Mouse (Mus musculus): ENCODE results near the gene Oxgr1. TPM values are rescaled to one million over a fixed set of nuclear protein-coding genes. Genes with fewer than 3 reads are reported as not detected.
"Not testable (repeated sequence)": the region's sequence is repeated elsewhere in the genome, so short reads cannot be mapped to it uniquely, and the experiment has no call there.

The Oxgr1 gene
- polyA plus RNA-seq, 1 experiment from 2014 or later, result not detected

DNA sequence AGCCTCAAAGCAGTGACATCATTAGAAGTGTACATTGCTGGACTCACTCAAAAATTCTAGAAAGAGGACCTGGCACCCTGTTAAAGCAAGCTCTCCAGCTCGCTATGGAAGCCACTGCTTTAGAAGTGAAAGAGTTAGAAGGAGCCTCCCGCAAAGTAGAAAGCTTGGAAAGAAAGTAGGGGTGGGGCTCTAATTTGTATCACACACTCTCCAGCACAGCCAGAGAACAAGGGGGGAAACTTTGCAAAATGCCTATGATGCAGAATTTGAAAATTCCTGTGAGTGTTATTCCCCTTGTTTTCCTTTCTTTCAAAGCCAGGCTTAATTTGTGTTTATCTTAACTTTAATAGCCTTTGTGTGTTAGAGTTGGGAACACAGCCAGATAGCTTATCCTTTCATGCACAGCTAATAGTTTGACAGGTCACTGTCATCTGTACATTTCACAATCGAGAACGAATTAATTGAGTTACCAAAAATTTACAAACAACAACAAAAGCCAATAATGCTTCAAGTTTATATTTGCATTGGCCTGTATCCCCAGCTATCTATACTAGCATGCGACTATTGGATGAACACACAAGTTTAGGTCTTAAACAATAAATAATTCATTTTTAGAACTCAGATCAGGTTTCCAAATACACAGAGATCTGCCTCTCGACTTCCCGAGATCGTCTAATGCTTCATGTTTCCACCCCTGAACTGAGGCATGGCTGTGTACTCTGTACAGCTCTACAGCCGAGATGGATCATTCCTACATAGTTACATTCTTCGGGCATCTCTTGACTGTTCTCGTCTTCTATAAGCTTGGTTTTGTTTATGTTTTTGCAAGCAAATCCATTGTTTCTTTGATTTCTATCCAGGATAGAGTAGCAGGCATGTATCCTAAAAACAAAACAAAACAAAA lies 32.0 kb downstream of the Oxgr1 start:
- H3K4me1 ChIP-seq (replicated peaks), result no peaks in the 10 kb centered on the region
- no peaks in the 10 kb centered on the region for H3K27me3 ChIP-seq
- H3K27ac ChIP-seq (replicated peaks), result no peak overlapping the region
- H3K9me3 ChIP-seq (replicated peaks), result no peaks in the 10 kb centered on the region
- no peak for ATAC-seq (ENCODE audit: insufficient read depth)
- 55% methylated on average over 11 of the region's 11 CpGs for WGBS (ENCODE audit: insufficient replicate concordance)
- no peak overlapping the region for H3K4me2 ChIP-seq
- no peaks in the 10 kb centered on the region for H3K36me3 ChIP-seq (replicated peaks)
- no peak overlapping the region for H3K9ac ChIP-seq
- no peak overlapping the region for H3K4me3 ChIP-seq (replicated peaks)

DNA sequence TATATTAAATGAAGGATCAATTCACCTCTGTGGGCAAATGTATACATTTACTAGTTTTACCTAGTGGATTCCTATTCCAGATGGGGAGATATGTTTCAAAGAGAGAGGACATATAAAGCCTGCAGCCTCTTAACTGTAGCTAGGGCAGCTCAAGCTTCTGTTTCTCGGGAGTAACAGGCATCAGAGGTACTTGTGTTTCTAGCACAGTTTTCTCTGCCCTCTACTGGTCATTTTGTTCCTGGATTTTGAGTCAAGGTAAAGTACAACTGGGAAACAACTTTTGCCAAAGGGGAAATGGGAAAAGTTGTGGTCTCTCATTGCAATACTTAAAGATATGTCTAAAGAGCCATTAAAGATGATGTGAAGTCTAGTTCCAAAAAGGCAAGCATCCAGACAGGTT lies 37.1 kb downstream of the Oxgr1 start:
- Histone ChIP-seq H3K4me2 (no peak overlapping the region), H3K4me3 (replicated peaks) (no peak overlapping the region), H3K4me1 (replicated peaks) (no peaks in the 10 kb centered on the region), H3K27me3 (no peaks in the 10 kb centered on the region), H3K27ac (replicated peaks) (no peak overlapping the region), H3K9me3 (replicated peaks) (no peaks in the 10 kb centered on the region), H3K9ac (no peak overlapping the region), H3K36me3 (replicated peaks) (no peaks in the 10 kb centered on the region)
- 21% methylated on average over 1 of the region's 1 CpGs for WGBS (ENCODE audit: insufficient replicate concordance)
- no peak for ATAC-seq (ENCODE audit: insufficient read depth)

DNA sequence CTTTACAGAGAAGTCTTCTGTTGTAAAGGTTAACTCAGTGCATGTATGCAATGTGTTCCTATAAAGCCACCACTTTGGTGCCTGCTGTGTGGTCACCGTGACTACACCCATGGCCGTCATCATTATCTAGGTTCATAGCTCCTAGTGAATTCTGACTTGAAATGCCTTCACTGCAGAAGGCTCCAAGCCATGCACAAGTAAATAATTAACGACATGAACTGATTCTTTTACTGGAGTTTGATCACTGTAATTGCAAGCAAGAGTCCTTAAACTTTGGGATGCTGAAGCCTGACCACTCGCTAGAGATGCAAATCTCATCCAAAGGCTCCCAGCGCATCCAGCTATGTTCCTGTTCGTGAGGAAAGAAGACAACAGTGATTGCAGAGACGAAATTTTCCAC lies 38.6 kb downstream of the Oxgr1 start:
- Histone ChIP-seq H3K9me3 (replicated peaks) (no peaks in the 10 kb centered on the region), H3K27ac (replicated peaks) (no peak overlapping the region), H3K4me2 (no peak overlapping the region), H3K4me1 (replicated peaks) (no peaks in the 10 kb centered on the region), H3K9ac (no peak overlapping the region), H3K27me3 (no peaks in the 10 kb centered on the region), H3K36me3 (replicated peaks) (no peaks in the 10 kb centered on the region), H3K4me3 (replicated peaks) (no peak overlapping the region)
- WGBS (ENCODE audit: insufficient replicate concordance), result 61% methylated on average over 7 of the region's 7 CpGs
- ATAC-seq (ENCODE audit: insufficient read depth), result no peak

DNA sequence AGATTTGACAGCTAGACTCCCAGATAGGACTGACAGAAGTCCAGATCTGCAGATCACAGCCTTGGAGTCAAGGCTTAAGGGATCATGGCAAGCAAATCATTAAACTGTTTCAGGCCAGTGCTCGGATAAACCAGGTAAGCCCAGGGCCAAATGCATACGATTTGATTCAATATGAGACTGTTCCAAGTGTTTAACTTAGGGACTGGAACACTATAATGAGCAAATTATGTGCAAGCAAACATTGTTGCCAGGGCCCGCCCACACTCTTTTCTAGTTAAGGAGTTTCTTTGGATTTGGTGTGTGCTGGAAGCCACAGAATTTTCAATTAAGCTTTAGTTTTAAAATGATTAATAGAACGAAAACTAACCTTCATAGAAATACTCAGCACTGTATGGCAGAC lies 39.6 kb downstream of the Oxgr1 start:
- H3K4me1 ChIP-seq (replicated peaks), result no peaks in the 10 kb centered on the region
- H3K9ac ChIP-seq, result no peak overlapping the region
- ATAC-seq (ENCODE audit: insufficient read depth), result no peak
- no peaks in the 10 kb centered on the region for H3K36me3 ChIP-seq (replicated peaks)
- no peak overlapping the region for H3K27ac ChIP-seq (replicated peaks)
- H3K27me3 ChIP-seq, result no peaks in the 10 kb centered on the region
- H3K4me3 ChIP-seq (replicated peaks), result no peak overlapping the region
- 56% methylated on average over 4 of the region's 4 CpGs for WGBS (ENCODE audit: insufficient replicate concordance)
- no peaks in the 10 kb centered on the region for H3K9me3 ChIP-seq (replicated peaks)
- H3K4me2 ChIP-seq, result no peak overlapping the region

DNA sequence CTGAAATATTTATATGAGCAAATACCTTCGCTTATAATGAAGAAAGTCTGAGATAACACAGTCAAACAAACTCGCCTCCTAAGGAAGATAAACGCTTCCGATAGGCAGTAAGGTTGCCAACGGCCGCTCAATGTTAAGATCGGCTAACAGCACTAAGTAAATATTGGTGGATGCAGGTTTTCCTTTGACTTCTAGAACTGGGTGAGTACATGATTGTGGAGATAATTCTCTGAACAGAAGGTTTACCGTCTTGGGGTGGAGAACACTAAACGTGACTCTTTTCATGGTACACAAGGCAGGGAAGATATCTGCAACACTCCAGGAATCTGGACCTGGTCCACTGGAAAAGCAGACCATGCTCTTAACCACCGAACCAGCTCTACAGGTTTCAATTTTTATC lies 52.6 kb downstream of the Oxgr1 start:
- H3K4me2 ChIP-seq, result no peak overlapping the region
- 57% methylated on average over 10 of the region's 10 CpGs for WGBS (ENCODE audit: insufficient replicate concordance)
- H3K4me3 ChIP-seq (replicated peaks), result no peak overlapping the region
- no peak overlapping the region for H3K9ac ChIP-seq
- no peak overlapping the region for H3K27ac ChIP-seq (replicated peaks)
- no peaks in the 10 kb centered on the region for H3K36me3 ChIP-seq (replicated peaks)
- ATAC-seq (ENCODE audit: insufficient read depth), result no peak
- H3K4me1 ChIP-seq (replicated peaks), result no peaks in the 10 kb centered on the region
- no peaks in the 10 kb centered on the region for H3K9me3 ChIP-seq (replicated peaks)
- no peaks in the 10 kb centered on the region for H3K27me3 ChIP-seq

DNA sequence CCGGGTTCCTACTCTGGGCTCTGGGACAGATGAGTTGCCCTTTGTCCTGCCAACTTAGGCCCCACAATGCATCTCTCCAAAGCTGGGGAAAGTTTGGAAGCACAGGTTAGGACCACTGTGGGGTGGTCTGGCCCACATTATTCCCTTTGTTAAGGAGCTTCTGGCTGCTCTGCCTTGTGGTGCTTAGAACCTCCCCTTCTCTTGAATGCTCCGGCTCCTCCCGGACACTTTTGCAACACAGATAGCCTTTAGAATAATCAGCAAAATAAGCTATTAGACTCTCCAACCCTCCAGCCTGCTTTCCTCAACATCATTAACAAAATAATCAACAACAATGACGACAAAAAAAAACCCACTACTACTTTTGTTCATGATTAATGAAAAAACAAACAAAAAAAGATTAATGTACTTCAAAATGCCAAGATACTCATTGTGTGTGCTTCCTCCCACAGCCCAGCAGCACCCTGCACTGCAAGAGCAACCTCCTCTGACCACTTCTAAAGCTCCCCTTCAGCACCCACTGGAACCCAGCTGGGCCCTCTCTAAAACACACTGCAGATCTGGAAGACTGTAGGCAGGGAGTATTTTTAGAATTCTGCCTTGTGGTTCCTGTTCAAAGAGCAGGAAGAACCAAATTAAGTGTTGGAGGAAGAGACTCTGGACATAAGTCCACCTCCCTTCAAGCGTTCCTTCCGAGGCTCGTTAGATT lies 53.1 kb downstream of the Oxgr1 start:
- Histone ChIP-seq H3K4me1 (replicated peaks) (no peaks in the 10 kb centered on the region), H3K9ac (no peak overlapping the region), H3K36me3 (replicated peaks) (no peaks in the 10 kb centered on the region), H3K27me3 (no peaks in the 10 kb centered on the region), H3K27ac (replicated peaks) (no peak overlapping the region), H3K9me3 (replicated peaks) (no peaks in the 10 kb centered on the region), H3K4me3 (replicated peaks) (no peak overlapping the region), H3K4me2 (no peak overlapping the region)
- no peak for ATAC-seq (ENCODE audit: insufficient read depth)
- WGBS (ENCODE audit: insufficient replicate concordance), result 41% methylated on average over 7 of the region's 7 CpGs

DNA sequence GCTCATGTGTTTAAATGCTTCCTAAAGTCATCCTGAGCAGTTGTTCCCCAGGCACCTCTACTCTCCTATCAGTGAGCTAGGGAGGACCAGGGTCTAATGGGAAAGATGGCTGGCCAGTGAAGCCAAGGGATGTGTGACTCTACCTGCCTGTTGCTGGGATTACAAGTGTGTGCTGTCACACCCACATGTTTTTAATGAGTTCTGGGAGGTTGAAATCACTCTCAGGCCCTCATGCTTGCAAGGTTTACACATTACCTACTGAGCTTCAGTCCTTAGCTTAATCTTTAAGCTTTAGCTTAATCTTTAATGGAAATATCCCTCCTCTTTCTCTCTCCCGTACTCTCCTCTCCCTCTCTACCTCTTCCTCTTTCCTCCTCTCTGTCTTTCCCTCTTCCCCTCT lies 55.0 kb downstream of the Oxgr1 start:
- H3K9me3 ChIP-seq (replicated peaks), result no peaks in the 10 kb centered on the region
- H3K4me1 ChIP-seq (replicated peaks), result no peaks in the 10 kb centered on the region
- H3K27me3 ChIP-seq, result no peaks in the 10 kb centered on the region
- H3K36me3 ChIP-seq (replicated peaks), result no peaks in the 10 kb centered on the region
- no peak for ATAC-seq (ENCODE audit: insufficient read depth)
- 35% methylated on average over 1 of the region's 1 CpGs for WGBS (ENCODE audit: insufficient replicate concordance)
- no peak overlapping the region for H3K4me3 ChIP-seq (replicated peaks)
- no peak overlapping the region for H3K9ac ChIP-seq
- no peak overlapping the region for H3K27ac ChIP-seq (replicated peaks)
- no peak overlapping the region for H3K4me2 ChIP-seq

DNA sequence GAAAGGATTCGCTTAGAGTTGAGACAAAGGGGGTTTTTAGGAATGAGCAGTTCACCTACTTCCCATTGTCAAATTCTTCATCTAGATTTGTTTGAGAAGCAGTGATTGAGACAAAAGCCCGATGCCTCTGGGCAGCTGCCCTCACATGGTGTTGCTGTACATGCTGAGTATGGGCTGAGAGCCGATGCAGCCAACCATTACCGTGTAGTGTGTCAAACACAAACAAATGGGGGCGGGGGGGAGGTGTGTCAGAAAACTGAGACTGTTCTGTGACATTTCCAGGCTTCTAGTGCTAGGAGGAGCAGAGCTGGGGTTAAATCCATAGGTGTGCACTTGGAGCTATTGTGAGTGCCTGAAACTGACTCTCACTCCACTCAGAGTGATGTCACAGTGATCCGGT lies 55.5 kb downstream of the Oxgr1 start:
- WGBS (ENCODE audit: insufficient replicate concordance), result 58% methylated on average over 6 of the region's 6 CpGs
- H3K27me3 ChIP-seq, result no peaks in the 10 kb centered on the region
- H3K9me3 ChIP-seq (replicated peaks), result no peaks in the 10 kb centered on the region
- H3K36me3 ChIP-seq (replicated peaks), result no peaks in the 10 kb centered on the region
- no peaks in the 10 kb centered on the region for H3K4me1 ChIP-seq (replicated peaks)
- no peak overlapping the region for H3K4me2 ChIP-seq
- H3K9ac ChIP-seq, result no peak overlapping the region
- ATAC-seq (ENCODE audit: insufficient read depth), result no peak
- no peak overlapping the region for H3K4me3 ChIP-seq (replicated peaks)
- no peak overlapping the region for H3K27ac ChIP-seq (replicated peaks)

DNA sequence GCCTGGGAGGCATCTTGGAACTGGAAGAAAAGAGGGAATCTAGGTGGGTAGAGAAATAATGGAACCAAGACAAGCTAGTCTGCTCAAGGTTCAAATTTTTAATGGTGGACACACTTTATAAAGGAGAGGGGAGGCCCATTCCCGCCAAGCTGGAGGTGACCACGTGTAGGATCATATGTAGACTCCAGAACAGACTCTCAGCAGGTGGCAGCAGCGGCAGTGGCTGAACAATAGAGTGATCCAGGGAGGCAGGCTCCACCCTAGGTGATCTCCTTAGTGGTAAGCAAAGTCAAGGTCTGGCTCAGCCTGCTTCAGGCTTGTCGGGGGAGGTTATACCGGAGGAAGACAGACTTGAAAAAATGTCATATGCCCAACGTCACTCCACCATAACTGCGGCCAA lies 55.9 kb downstream of the Oxgr1 start:
- ATAC-seq (ENCODE audit: insufficient read depth); H3K27ac ChIP-seq (replicated peaks); H3K27me3 ChIP-seq; H3K4me2 ChIP-seq; H3K36me3 ChIP-seq (replicated peaks); H3K9me3 ChIP-seq (replicated peaks); H3K4me1 ChIP-seq (replicated peaks); H3K4me3 ChIP-seq (replicated peaks); H3K9ac ChIP-seq: not testable (repeated sequence)
- 71% methylated on average over 7 of the region's 7 CpGs for WGBS (ENCODE audit: insufficient replicate concordance)

DNA sequence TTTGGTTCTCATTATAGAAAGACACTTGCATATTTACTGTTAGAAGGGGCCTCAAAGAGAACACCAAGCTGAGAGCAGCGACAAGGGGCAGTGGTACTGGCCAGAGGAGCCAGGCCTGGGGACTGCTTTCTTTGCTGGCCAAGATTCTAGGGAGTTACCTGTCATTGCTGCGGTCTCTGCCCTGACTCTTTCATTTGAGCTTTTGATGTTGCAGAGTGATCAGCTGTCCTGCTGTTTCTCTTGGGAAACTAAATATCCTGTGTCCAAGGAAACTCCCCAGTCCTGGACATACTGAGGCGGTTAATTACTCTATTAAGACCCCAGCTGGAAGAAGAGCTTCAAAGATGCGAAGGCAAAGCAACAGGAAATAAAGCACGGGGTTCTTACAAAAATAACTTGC lies 60.9 kb downstream of the Oxgr1 start:
- H3K9me3 ChIP-seq (replicated peaks), result no peaks in the 10 kb centered on the region
- no peak overlapping the region for H3K4me2 ChIP-seq
- H3K27ac ChIP-seq (replicated peaks), result no peak overlapping the region
- 46% methylated on average over 5 of the region's 5 CpGs for WGBS (ENCODE audit: insufficient replicate concordance)
- H3K9ac ChIP-seq, result no peak overlapping the region
- no peaks in the 10 kb centered on the region for H3K36me3 ChIP-seq (replicated peaks)
- ATAC-seq (ENCODE audit: insufficient read depth), result no peak
- no peaks in the 10 kb centered on the region for H3K4me1 ChIP-seq (replicated peaks)
- no peak overlapping the region for H3K4me3 ChIP-seq (replicated peaks)
- no peaks in the 10 kb centered on the region for H3K27me3 ChIP-seq

DNA sequence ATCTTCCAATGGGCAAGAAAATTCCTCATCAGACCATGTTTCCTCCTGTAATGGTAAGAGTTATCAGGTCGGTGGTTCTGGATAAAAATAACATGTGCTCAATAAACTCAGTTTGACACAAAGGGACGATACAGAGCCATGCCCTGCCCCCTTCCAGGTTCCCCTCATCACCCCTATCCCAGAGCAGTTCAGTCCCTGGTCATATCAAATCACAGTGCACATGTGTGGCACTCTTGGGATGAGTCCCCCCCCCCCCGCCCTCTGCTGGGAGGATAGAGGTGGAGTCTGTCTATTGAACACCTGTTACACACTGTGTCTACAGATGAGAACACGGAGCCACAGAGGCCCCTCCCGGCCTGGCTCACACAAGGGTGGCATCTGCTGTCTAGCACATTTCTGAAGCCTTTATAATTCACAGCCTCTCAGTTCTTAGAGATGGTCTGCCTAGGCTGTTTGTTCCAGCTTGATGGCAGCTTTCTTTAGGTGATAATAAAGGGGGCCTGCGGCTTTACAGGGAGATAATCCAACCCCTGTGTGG lies 61.5 kb downstream of the Oxgr1 start:
- Histone ChIP-seq H3K27ac (replicated peaks) (no peak overlapping the region), H3K27me3 (no peaks in the 10 kb centered on the region), H3K9me3 (replicated peaks) (no peaks in the 10 kb centered on the region), H3K9ac (no peak overlapping the region), H3K4me1 (replicated peaks) (no peaks in the 10 kb centered on the region), H3K4me3 (replicated peaks) (no peak overlapping the region), H3K4me2 (no peak overlapping the region), H3K36me3 (replicated peaks) (no peaks in the 10 kb centered on the region)
- no peak for ATAC-seq (ENCODE audit: insufficient read depth)
- WGBS (ENCODE audit: insufficient replicate concordance), result 60% methylated on average over 6 of the region's 6 CpGs

All from liver, embryonic 15.5 days (tissue).